Mouse (Mus musculus): ENCODE measurements around the gene Six2. TPM values are rescaled to one million over a fixed set of nuclear protein-coding genes. Genes with fewer than 3 reads are reported as not detected.
"Not testable (repeated sequence)": the region's sequence is repeated elsewhere in the genome, so short reads cannot be mapped to it uniquely, and the experiment has no call there.

The Six2 gene
- polyA plus RNA-seq, 1 experiment = not detected

- Histone ChIP-seq H3K27me3 (replicated peaks) (peaks cover 98% of the 10 kb centered on the region), H3K36me3 (replicated peaks; ENCODE audit: low read length) (no peaks in the 10 kb centered on the region), H3K4me3 (replicated peaks) (no peak overlapping the region), H3K9me3 (peaks cover 4% of the 10 kb centered on the region; the same call in 1 of the 2 replicates), H3K4me1 (peaks cover 43% of the 10 kb centered on the region)
- TF ChIP-seq FLI1 (IDR thresholded peaks at IDR 0.05; ENCODE audit: low read length) (no peak), GATA1 (IDR thresholded peaks at IDR 0.05; ENCODE audit: borderline replicate concordance, low read length) (no peak)
Measured at GRCm38 (mm10) chr17:85684841-85685688, 3.0 kb downstream of the Six2 start.

- H3K36me3 ChIP-seq (replicated peaks; ENCODE audit: low read length); H3K4me3 ChIP-seq (replicated peaks); H3K9me3 ChIP-seq: not testable (repeated sequence)
- peaks cover 49% of the 10 kb centered on the region for H3K4me1 ChIP-seq
- peaks cover 98% of the 10 kb centered on the region for H3K27me3 ChIP-seq (replicated peaks)
Measured at GRCm38 (mm10) chr17:85684436-85684835, 3.6 kb downstream of the Six2 start.

GRCm38 (mm10) chr17:85683984-85684307, 4.1 kb downstream of the Six2 start:
- Histone ChIP-seq H3K9me3 (peaks cover 7% of the 10 kb centered on the region; the same call in 1 of the 2 replicates), H3K4me3 (replicated peaks) (no peak overlapping the region), H3K36me3 (replicated peaks; ENCODE audit: low read length) (no peaks in the 10 kb centered on the region), H3K27me3 (replicated peaks) (peaks cover 98% of the 10 kb centered on the region), H3K4me1 (peaks cover 48% of the 10 kb centered on the region)
- TF ChIP-seq FLI1 (IDR thresholded peaks at IDR 0.05; ENCODE audit: low read length) = no peak
- no peak for TF ChIP-seq GATA1 (IDR thresholded peaks at IDR 0.05; ENCODE audit: borderline replicate concordance, low read length)

GRCm38 (mm10) chr17:85683111-85683983, 4.7 kb downstream of the Six2 start:
- Histone ChIP-seq H3K4me3 (replicated peaks) (peak overlapping the region; percentile 69), H3K9me3 (peaks cover 7% of the 10 kb centered on the region; the same call in 1 of the 2 replicates), H3K4me1 (peaks cover 44% of the 10 kb centered on the region), H3K36me3 (replicated peaks; ENCODE audit: low read length) (no peaks in the 10 kb centered on the region), H3K27me3 (replicated peaks) (peaks cover 98% of the 10 kb centered on the region)
- TF ChIP-seq FLI1 (IDR thresholded peaks at IDR 0.05; ENCODE audit: low read length) (no peak), GATA1 (IDR thresholded peaks at IDR 0.05; ENCODE audit: borderline replicate concordance, low read length) (no peak)

- no peak for TF ChIP-seq GATA1 (IDR thresholded peaks at IDR 0.05; ENCODE audit: borderline replicate concordance, low read length)
- TF ChIP-seq FLI1 (IDR thresholded peaks at IDR 0.05; ENCODE audit: low read length) = no peak
- Histone ChIP-seq H3K4me1 (peaks cover 35% of the 10 kb centered on the region), H3K27me3 (replicated peaks) (peaks cover 93% of the 10 kb centered on the region), H3K4me3 (replicated peaks) (no peak overlapping the region), H3K9me3 (peaks cover 7% of the 10 kb centered on the region; the same call in 1 of the 2 replicates), H3K36me3 (replicated peaks; ENCODE audit: low read length) (no peaks in the 10 kb centered on the region)
Measured at GRCm38 (mm10) chr17:85682181-85682710, 5.8 kb downstream of the Six2 start.

- Histone ChIP-seq H3K27me3 (replicated peaks) (peaks cover 92% of the 10 kb centered on the region), H3K36me3 (replicated peaks; ENCODE audit: low read length) (no peaks in the 10 kb centered on the region), H3K4me1 (peaks cover 33% of the 10 kb centered on the region), H3K4me3 (replicated peaks) (no peak overlapping the region), H3K9me3 (peaks cover 7% of the 10 kb centered on the region; the same call in 1 of the 2 replicates)
- no peak for TF ChIP-seq GATA1 (IDR thresholded peaks at IDR 0.05; ENCODE audit: borderline replicate concordance, low read length)
- no peak for TF ChIP-seq FLI1 (IDR thresholded peaks at IDR 0.05; ENCODE audit: low read length)
Measured at GRCm38 (mm10) chr17:85681741-85682140, 6.3 kb downstream of the Six2 start.

GRCm38 (mm10) chr17:85680851-85681550, 7.1 kb downstream of the Six2 start:
- TF ChIP-seq FLI1 (IDR thresholded peaks at IDR 0.05; ENCODE audit: low read length) (no peak), GATA1 (IDR thresholded peaks at IDR 0.05; ENCODE audit: borderline replicate concordance, low read length) (no peak)
- Histone ChIP-seq H3K36me3 (replicated peaks; ENCODE audit: low read length) (no peaks in the 10 kb centered on the region), H3K4me1 (peaks cover 33% of the 10 kb centered on the region), H3K4me3 (replicated peaks) (no peak overlapping the region), H3K9me3 (peaks cover 7% of the 10 kb centered on the region; the same call in 1 of the 2 replicates), H3K27me3 (replicated peaks) (peaks cover 91% of the 10 kb centered on the region)

- Histone ChIP-seq H3K27me3 (replicated peaks) (peaks cover 87% of the 10 kb centered on the region), H3K4me3 (replicated peaks) (peak overlapping the region; percentile 57), H3K9me3 (peaks cover 3% of the 10 kb centered on the region; the same call in 1 of the 2 replicates), H3K36me3 (replicated peaks; ENCODE audit: low read length) (no peaks in the 10 kb centered on the region), H3K4me1 (peaks cover 31% of the 10 kb centered on the region)
- TF ChIP-seq FLI1 (IDR thresholded peaks at IDR 0.05; ENCODE audit: low read length) = no peak
- no peak for TF ChIP-seq GATA1 (IDR thresholded peaks at IDR 0.05; ENCODE audit: borderline replicate concordance, low read length)
Measured at GRCm38 (mm10) chr17:85680116-85680850, 7.8 kb downstream of the Six2 start.

GRCm38 (mm10) chr17:85679651-85680050, 8.4 kb downstream of the Six2 start:
- TF ChIP-seq FLI1 (IDR thresholded peaks at IDR 0.05; ENCODE audit: low read length) (no peak), GATA1 (IDR thresholded peaks at IDR 0.05; ENCODE audit: borderline replicate concordance, low read length) (no peak)
- peaks cover 27% of the 10 kb centered on the region for H3K4me1 ChIP-seq
- H3K9me3 ChIP-seq = peaks cover 3% of the 10 kb centered on the region; the same call in 1 of the 2 replicates
- peaks cover 85% of the 10 kb centered on the region for H3K27me3 ChIP-seq (replicated peaks)
- peak overlapping the region; percentile 57 for H3K4me3 ChIP-seq (replicated peaks)
- no peaks in the 10 kb centered on the region for H3K36me3 ChIP-seq (replicated peaks; ENCODE audit: low read length)

Measured in megakaryocyte, embryonic 14.5 days (primary cell).